Mouse (Mus musculus) cerebellum, postnatal 25 days (tissue): ENCODE measurements around the gene Banp.

ENCODE experiments used
- DNase-seq, 2 experiments: peaks; one replicate each; pipeline ENCODE4 v3.0.0; 2021; ENCODE audit warnings: mixed read lengths in 2 of 2

The Banp gene

DNA sequence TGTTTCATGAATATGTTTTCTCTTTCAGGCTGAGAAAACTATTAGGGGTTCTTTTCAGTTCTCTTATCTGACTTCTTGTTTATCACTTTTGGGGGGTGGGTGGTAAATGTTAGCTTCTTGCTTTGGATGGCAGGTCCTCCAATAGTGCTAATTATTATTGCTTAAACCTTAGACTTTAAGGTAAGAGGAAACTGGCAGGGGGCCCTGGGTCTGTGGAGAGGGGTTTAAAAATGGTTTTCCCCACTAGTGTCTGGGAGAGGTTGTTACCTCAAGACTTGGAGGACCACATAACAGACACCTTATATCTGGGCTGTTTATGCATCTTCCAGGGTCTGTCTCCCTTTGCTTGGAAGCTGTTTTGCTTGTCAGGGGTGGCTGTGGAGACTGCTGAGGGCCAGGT, 2.6 kb downstream of the Banp start:
- no peak for DNase-seq

DNA sequence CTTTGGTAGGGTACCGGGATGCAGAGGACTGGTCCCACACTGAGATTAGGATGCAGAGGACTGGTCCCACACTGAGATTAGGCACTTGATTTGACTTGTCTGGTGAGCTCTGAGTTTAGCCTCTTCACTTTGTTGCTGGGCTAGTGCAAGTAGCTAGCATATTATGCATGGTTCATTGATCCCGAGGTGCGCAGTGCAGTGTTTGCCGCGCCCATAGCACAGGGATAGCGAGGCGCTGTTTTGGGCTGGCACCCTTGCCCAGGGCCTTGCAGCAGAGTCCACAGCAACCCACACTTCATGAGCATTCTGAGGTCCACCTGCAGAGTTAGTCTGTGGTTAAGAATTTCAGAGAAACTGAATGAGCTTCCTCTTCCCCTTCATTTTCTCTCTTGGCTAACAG, 3.2 kb downstream of the Banp start:
- DNase-seq = no peak

DNA sequence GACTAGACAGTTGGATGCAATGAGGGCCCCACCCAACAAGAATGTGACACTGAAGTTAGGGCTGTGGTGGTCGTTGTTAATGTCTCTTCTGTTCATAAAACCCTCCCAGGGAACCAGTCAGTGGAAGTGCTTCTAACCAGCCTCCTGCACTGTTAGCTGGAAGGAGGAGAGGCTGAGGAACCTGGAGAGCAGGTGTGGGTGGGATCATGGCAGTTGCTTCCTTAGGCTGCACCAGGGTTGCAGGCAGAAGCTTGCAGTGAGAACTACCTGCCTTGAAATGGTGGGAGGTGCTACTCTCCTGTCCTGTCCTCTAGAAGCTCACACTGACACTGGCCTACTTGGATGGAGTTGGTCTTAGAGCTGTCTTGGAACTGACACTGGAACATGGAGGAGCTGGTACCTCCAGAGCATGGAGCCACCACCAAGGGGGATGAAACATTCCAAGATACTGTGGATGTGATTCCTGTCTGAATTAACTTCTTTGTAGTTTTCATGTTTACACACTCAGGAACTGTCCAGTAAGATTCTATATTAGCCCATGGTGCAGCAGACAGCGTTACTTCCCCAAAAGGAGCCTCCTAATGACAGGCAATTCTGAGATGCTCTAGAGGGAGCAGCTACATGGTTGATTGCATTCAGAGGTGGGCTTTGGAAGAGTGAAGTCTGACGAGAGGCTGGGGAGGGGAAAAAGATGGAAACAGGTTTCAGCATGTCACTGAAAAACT, 4.4 kb downstream of the Banp start:
- no peak for DNase-seq

DNA sequence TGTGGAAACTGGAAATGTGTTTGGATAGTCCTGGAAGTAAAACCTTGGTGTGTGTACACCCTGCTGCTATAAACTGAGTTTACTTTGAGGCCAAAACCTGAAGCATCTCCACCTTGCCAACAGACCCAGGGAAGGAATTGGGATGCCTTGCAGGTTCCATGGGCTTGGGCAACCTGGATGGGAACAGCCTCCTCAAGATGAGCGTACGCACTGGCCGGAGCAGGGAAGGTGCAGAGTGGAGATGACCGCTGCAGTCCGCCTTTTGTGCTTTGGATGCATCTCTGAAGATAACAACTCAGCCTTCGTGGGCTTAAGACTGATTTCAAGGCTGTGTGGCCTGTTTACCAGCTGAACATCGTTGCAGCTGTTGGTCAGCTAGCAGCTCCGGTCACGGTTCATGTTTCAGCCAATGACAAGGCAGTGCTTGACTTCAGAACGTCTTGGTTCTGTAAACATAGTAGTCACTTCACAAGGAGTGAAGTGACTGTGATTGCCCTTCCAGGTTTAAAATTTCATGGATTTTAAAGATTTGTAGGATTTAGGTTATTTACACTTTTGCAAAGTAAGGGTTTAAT, 5.5 kb downstream of the Banp start:
- DNase-seq = no peak

DNA sequence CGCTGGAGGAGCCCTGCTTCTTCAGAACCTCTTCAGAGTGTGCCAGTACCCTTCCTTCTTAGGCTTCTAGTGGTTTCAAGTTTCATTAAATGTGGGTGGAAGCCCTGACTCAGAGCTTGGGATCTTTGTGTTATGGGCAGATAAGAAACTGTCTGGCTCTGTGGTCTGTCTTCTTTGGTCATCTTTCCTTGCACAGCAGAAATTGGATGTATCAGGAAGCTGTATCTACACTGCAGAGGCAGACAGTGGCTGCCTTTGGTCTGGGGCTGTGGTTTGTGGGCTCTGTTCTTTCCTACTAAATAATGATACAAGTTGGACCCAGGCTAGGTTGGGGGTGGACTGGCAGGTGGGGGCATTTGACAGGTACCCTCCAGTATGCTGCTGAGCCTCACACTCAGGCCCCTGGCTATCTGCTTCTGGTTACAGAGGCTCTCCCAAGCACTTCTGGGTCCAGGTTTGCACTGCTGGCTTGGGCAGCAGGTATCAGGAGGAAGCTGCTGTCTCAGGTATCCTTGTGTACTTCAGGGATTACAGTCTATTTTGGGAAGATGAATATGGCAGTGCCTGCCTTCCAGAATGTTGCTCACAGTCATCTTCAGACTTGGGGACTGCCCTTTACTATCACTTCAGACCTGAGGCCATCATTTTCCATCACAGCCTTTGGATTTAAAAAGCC, 6.4 kb downstream of the Banp start:
- no peak for DNase-seq

DNA sequence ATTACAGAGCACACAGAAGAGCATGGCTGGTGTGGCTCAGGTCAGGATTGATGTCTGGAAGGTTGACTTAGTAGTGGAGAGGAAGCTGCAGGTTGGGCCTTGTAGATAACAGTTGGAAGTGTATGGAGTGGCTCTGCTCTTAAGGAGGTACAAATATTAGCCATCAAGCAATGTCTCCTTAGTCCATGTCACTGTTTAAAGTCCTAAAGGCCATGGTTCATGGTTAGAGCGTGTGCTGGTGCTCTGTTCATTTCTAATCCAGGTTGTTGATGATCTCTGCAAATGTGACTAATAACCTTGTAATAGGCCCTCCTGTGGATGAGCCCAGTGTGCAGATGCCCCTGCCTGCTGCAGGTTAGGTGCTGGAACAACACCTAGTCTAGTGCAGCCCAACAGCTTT, 8.8 kb downstream of the Banp start:
- no peak for DNase-seq

DNA sequence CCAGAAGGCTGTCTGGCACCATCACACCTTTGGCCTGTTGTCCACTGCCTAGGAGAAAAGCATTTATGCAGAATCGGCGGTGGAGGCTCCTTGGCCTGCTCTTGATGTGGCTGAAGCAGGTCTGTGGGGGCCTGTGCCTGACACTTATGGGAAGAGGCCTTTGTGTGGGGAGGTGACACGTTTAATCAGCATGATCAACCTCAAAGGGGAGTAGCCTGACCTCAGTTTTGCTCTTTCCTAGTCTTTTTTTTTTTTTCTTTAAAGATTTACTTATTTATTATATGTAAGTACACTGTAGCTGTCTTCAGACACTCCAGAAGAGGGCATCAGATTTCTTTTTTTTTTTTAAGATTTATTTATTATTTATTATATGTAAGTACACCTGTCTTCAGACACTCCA, 13.3 kb downstream of the Banp start:
- DNase-seq = no peak

DNA sequence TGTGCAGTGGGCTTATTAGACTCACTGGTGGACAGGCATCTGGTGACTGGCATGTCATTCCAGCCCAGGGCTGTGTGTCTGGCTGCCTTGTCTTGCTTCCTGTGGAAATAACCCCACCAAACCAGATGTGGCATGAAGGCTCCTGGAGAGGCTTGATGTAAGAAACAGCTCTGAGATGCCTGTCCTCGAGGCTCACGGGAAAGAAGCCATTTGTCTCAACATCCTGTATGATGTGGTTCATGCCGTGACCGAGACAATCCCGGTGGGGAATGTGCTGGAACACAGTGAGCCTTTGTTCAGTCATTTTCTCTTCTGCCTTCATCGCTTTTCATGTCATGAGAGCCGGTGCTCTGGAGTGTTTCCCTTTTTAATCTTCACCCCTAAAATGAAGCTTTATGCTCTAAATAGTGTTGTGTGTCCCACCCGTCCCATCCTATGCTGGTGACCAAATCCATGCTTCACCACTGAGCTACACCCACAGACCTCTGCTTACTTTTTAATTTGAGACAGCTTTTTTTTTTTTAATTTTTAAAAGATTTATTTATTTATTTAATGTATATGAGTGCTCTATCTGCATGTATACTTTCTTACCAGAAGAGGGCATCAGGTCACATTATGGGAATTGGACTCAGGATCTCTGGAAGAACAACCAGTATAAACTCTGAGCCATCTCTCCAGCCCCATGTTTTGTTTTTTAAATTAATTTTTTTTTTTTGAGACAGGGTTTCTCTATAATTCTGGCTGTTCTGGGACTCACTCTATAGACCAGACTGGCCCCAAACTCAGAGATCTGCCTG, 15.4 kb downstream of the Banp start:
- no peak for DNase-seq

DNA sequence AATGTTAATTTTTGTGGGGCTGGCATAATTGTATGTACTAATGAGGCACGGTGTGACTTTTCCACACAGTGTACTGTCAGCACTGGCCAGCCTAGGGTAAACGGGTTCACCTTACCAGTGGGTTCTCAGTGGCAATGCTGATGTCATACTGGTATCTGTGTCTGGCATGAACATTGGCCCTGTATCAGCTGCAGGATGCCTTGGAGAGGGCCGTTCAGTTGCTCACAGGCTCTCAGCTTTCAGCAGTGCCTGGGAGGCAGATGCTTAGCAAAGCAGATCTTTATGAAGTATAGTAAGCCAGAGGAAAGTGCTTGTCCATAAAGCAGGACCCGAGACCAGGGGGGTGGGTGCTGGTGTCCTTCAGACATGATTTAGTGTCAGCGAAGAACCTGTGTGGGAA, 16.6 kb downstream of the Banp start:
- DNase-seq = no peak

DNA sequence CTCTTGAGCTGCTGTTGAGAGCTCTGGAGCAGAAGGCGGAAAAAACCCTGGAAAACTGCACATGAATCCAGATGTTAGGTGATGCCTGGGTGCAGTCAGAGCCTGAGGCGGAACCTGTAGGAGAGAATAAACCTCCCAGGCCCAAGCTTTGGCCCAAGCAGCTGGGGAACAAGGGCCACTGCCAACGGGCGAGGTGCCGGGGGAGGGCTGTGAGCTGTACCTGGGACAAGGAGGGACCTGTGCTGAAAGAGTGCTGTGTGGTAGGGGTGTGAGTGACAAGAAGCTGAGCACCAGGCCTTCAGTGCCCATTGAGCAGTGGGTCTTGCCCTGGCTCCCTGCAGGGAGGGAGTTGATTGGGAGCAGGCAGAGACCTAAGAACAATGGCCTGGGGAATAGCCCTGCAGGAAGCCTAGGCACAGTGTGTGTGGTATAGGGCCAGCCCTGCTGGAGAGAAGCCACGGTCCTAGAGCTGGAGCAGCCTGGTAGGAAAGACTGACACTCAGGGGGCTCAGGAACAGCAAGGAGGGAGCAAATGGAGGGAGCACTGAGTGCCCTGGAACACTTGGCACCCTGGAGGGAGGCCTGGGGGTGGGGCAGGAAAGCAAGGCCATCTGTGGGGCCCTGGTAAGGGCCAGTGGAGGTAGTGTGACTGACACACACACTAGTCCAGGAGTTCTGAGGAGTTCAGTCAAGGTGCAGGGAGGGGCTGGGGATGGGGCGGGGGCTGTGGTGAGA, 17.3 kb downstream of the Banp start:
- DNase-seq = peak in 1 of 2 experiments; percentile 42

DNA sequence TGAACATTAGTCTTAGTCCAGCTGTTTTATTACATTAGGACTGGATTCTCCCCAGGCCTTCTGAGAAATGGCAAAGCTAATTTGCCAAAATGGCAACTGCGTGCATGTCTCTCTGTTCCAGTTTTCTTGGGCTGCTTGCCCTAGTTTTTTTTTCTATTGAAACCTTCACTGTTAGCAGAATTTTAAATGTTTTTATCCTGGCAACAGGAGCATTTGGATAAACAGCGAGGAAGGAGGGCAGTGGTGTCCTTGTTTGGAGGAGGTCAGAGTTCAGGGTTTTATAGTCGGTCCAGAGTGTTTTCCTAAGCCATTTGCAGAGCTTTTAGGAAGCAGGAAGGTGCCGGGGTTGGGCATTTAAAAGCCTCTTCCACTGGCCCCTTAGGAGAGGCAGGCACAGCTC, 18.4 kb downstream of the Banp start:
- no peak for DNase-seq

DNA sequence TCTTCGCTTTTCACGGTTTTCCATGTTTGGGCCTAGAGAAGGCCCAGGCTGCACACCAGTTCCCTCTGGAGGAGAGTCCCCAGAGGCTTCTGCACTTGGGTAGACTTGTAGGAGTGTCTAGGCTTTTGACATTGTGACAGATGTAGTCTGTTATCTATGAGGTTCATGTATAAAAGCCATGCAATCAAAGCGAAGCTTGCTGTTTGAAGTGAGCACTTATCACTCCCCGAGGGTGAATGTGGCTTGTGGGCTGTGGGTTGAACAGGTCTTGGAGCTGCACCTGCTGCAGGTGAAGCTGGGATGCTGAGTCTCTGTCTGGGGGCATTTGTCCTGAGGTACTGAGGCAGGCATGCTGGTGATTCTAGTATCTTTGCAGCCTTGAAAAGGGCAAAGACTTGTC, 19.0 kb downstream of the Banp start:
- no peak for DNase-seq

DNA sequence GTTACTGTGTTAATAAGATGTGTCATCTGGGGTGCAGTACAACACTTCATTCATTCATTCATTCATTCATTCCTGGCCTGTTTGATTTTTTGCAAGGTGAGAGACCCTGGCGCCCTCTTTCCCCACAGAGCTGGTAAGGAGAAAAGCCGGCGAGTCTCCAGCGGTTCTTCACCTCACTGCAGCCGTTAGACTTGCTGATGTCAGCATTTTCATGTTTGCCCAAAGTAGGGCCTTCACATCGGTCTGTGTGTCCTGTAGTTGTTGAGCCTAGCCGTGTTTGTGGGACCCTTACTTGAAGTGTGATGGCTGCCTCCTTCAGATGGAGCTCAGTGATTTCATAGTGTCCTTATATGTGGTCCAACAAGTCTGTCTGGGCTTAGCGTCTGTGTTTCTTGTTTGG, 20.7 kb downstream of the Banp start:
- no peak for DNase-seq

DNA sequence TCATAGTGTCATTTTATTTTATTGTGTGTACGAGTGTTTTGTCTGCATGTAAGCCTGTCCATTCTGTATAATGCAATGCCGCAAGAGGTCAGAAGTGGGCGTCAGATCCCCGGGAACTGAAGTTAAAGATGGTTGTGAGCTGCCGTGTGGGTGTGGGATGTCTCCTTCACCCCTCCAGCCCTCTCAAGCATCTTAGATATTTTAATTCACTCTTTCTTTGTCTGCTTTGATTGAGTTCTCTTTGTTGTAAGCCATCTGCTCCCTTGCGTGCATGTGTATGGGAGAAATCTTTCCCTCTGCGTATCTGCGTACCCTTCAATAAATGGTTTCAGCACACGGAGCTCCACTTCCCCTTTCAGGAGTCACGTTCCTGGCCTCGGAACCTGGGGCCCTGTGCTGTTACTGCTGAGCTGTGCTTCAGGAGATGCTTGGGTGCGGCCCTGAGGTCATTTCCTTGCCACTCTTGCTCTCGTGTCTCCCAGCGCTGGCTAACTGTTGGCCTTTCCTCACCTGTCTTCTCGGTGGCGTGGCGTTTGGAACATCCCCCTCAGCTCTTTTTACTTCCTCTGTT, 22.0 kb downstream of the Banp start:
- no peak for DNase-seq

DNA sequence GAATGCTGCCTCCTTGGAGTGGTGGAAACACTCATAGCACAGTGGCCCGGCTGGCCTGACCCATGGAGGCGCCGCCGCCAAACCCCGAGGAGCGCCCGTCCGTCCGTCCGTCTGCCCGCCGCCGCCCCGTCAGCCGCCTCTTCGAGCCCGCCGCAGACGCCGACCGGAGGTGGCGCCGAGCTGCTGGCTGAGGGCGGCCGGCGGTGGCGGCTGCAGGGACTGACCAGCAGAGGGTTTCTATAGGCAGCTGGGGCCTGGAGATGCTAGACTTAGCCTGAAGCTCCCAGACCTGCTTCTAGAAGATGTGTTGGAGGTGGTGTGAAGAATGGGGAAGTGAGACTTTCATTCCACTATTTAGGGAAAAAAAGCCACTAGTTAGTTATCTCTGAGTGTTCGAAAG, 24.4 kb downstream of the Banp start:
- DNase-seq = no peak

DNA sequence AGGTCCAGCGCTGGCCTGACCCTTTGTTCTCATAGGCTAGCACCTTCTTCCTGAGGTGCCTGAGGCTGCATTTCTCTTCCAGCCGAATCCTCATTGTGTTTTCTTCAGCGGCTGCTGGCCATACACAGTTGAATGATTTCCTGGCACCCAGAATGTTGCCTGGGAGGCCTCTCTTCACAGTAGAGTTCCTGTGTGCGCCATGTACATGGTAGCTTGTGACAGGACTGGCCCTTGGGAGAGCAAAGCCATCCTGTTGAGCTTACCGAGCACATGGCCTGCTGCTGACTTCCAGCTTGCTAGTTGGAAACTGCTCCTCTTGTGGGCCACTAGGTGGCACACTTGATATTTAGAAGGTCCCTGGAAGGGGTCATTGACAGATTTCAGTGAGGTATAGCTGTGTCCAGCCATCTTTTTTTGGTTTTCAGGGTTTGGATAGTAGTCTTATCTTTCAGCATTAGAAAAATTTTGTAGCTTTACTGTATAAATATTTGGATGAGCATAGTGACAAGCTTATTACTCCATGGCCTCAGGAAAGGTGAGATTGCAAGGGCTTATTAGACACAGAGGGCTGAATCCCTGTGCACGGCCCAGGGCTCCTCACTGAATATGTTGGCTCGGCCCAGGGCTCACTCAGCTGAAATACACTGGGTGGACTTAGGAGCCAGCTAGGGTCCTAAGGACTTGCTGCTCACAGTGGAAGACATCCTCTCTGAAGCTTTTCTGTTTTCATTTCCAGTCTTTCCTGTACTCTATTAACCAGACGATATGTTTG, 28.5 kb downstream of the Banp start:
- DNase-seq = peak; percentile 52 to 71

DNA sequence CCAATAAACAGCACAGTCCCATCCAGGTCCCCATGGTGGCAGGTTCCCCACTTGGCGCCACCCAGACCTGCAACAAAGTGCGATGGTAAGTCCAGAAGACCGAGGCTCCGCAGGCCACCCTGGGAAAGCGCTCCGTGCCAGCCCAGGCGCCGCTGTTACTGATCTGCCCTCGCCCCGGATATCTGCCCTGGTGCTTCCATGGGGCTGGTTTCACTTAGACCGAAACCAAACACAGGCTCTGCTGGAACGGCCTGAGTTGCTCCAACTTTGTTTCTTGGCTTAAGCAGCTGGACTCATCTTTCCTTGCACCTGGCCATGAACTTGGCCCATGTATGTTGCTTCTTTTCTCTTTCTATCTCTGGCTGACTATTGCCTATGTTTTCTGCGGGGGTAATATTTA, 29.1 kb downstream of the Banp start:
- no peak for DNase-seq

DNA sequence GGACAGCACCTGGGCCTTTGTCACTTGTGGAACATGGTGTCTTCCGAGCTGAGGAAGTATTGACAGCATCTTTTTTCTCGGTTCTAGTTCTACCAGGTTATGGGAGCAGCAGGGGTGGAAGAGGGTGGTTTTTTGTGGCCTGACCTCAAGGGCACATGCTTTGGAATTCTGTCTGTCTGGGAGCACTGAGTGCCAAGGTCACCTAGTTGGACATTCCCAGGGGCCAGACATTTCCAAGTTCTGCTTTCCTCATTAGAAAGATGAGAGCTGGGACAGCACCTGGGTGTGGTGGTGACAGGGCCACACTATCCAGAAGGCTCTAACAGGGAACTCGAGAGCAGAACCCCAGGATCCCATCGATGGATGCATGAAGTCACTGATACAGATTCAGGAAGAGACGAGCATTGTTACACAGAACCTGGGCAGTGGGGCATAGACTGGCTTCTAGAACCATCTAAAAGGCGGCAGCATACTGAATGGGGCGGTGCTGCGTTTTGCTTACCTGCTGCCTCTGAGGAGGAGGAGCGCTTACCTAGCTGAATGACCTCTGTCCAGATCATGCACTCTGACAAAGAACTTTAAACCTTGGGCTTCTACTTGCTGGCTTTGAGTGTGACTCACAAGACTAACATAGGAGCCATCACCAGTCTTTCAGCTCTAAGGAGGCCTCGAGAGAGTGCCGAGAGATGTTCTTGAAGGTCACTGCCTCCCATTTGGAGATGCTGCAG, 31.4 kb downstream of the Banp start:
- no peak for DNase-seq

DNA sequence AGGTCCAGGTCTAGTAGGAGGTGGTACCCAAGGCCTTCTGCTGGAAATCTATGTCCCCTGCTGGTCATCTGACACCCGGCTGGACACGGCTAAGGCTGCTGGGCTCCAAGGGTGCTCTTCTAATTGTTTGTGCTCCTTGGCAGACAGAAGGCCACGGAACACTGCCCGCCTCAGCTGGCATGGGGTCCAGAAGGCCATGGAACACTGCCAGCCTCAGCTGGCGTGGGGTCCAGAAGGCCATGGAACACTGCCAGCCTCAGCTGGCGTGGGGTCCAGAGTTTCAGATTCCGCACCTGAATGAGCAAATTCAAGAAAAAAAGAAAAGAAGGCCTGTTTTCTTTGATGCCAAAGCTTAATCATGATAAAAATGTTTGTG, 32.0 kb downstream of the Banp start:
- DNase-seq = peak in 1 of 2 experiments; percentile 47

DNA sequence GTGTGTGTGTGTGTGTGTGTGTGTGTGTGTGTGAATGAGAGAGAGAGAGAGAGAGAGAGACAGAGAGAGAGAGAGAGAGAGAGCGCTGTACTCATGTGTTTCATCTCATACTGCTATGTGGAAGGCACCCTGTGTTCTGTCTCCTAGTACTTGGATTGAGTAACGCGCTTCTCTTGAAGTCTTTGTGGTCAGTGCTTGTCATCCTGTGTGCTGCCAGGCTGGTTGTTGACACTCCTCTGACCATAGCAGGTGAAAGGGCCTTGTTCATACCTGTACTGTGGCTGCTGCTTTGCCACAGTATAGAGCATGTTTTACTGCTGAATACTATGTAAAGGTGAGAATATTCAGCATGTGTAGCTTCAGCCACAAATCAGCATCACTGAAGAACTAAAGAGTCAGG, 36.1 kb downstream of the Banp start:
- DNase-seq = no peak

DNA sequence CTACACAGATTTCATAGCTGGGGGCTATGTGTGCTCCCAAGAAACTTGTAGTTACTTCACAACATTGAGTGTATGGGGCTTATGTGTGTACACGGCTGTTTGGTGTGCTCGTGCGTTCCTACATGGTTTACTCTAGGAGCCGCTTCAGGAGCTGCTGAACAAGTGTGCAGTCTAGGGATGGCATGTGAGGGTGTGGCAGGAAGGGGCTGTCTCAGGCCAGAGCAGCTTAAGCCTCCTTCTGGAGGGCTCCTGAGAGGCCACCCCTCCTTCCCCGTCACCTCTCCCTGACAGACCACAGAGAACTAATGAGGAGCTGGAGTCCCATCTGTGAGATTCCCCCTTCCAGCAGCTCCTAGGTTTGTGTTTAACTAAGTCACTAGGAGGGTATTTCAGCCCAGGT, 38.3 kb downstream of the Banp start:
- DNase-seq = no peak
